Mouse (Mus musculus) small intestine, adult 2 months (tissue): Measurements from ENCODE around the gene Cbfa2t3. TPM values are rescaled to one million over a fixed set of nuclear protein-coding genes. Genes with fewer than 3 reads are reported as not detected.
A peak's percentile ranks its signal among the peaks of the same experiment; 100 is the strongest.

Experiments used
- H3K27ac ChIP-seq: fragments of 200-500 bp; 2 replicates; pipeline ENCODE4 v1.5.1; 2012; ENCODE audit warnings: low read depth, low read length, control low read depth, inconsistent platforms; ENCODE audit not compliant: insufficient read depth
- H3K27me3 ChIP-seq: fragments of 200-500 bp; 2 replicates; pipeline ENCODE4 v1.6.1; 2012; ENCODE audit warnings: mild to moderate bottlenecking, moderate library complexity, low read length, inconsistent platforms; ENCODE audit not compliant: control insufficient read depth, insufficient read depth
- H3K36me3 ChIP-seq: fragments of 200-500 bp; 2 replicates; pipeline ENCODE4 v1.6.1; 2012; ENCODE audit warnings: mild to moderate bottlenecking, low read length, control low read depth, inconsistent platforms; ENCODE audit not compliant: control insufficient read depth, insufficient read depth
- H3K4me1 ChIP-seq: fragments of 200-500 bp; 2 replicates; pipeline ENCODE4 v1.6.1; 2012; ENCODE audit warnings: low read length, inconsistent platforms, mixed read lengths; ENCODE audit not compliant: control insufficient read depth, insufficient read depth, insufficient read length
- H3K4me3 ChIP-seq: fragments of 200-500 bp; 2 replicates; pipeline ENCODE4 v1.5.1; 2012; ENCODE audit warnings: low read depth, mild to moderate bottlenecking, control low read depth, inconsistent platforms, low read length, moderate library complexity
- CTCF ChIP-seq: fragments of 200-500 bp; IDR thresholded peaks from 2 replicates; pipeline ENCODE4 v1.5.1; 2012; ENCODE audit warnings: low read depth, mild to moderate bottlenecking, control low read depth, inconsistent platforms, low read length, moderate library complexity, mixed read lengths; ENCODE audit not compliant: insufficient replicate concordance, insufficient read length; ENCODE audit errors: extremely low read depth
- POLR2A ChIP-seq: fragments of 200-500 bp; IDR thresholded peaks from 2 replicates; pipeline ENCODE4 v1.6.1; 2012; ENCODE audit warnings: low read depth, mild to moderate bottlenecking, control low read depth, inconsistent platforms, low read length, moderate library complexity
- WGBS: fragments of 180-500 bp; shearing (Covaris S2); methylation state at CpG from one replicate; pipeline ENCODE4 v1.1.7; 2018; 5-methylcytosine and 5-hydroxymethylcytosine counted together
- polyA plus RNA-seq: library from polyadenylated mRNA; depleted of rRNA; stranded (reverse); fragments of >200 nt; gene quantifications from 2 replicates; pipeline ENCODE4 v1.2.3, GENCODE M21; 2012

The Cbfa2t3 gene
- polyA plus RNA-seq, 1 experiment, result 14.8 TPM

DNA sequence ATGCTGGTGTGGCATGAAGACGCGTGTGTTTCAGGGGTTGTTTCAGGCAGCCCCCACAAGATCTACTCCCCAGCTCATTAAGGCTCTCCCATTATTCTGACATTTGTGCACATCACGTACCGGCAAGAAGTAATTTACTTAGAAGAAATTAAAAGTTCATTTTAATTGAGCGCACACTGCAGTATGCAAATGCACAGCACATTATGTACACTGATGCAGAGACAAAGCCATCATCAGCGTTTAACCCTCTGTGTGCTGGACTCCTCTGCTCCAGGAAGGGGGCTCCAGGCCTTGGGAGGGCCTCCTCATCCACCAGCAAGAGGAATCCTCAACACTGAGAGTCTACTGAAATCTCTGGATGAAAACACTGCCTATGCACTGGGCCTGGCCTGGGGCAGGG, 39.0 kb upstream of the Cbfa2t3 start:
- peaks cover 3% of the 10 kb centered on the region; the same call in 1 of the 2 replicates for H3K27me3 ChIP-seq
- H3K36me3 ChIP-seq, result no peaks in the 10 kb centered on the region
- no peak for TF ChIP-seq POLR2A
- TF ChIP-seq CTCF, result no peak
- H3K27ac ChIP-seq, result no peak overlapping the region
- peaks cover 6% of the 10 kb centered on the region; the same call in 1 of the 2 replicates for H3K4me1 ChIP-seq
- 90% methylated on average over 6 of the region's 6 CpGs for WGBS
- no peak overlapping the region for H3K4me3 ChIP-seq

DNA sequence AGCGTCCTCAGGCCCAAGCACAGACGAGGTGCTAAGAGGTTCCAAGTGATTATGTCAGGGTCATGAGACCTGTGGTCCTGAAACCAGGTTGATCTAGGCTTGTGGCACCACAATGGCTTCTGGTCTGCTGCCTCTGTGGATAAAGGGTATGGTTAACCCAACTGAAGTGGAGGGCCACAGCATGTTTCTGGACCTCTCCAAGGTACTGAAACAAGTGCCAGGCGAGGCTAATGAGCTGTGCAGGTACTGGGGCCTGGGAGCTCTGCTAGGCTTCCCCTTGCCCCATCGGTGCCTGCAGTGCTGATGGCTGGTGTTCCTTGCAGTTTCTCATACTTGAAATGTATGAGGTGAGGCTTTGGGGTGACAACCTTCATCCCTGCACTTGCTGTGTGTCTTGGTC, 38.2 kb upstream of the Cbfa2t3 start:
- Histone ChIP-seq H3K27me3 (no peaks in the 10 kb centered on the region), H3K4me3 (no peak overlapping the region), H3K27ac (no peak overlapping the region), H3K36me3 (no peaks in the 10 kb centered on the region), H3K4me1 (peaks cover 6% of the 10 kb centered on the region; the same call in 1 of the 2 replicates)
- WGBS, result 66% methylated on average over 4 of the region's 4 CpGs
- no peak for TF ChIP-seq POLR2A
- no peak for TF ChIP-seq CTCF

DNA sequence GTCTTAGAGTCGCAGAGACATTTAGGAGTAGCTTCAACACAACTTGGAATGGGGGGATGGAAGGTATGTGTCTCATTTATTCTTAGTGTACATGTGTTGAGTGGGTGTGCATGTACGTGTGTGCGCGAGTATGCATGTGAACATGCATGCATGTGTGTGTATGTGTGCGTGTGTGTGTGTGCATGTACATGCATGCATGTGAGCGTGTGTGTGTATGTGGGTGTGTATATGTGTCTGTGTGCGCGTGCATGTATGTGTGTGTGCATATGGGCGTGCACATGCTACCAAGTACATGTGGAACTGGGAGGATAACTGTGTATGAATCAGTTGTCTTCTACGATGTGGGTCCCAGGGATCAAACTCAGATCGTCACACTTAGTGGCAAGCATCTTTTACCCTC, 37.7 kb upstream of the Cbfa2t3 start:
- WGBS, result 88% methylated on average over 11 of the region's 11 CpGs
- Histone ChIP-seq H3K27ac (no peak overlapping the region), H3K4me1 (peaks cover 6% of the 10 kb centered on the region; the same call in 1 of the 2 replicates), H3K27me3 (no peaks in the 10 kb centered on the region), H3K4me3 (no peak overlapping the region), H3K36me3 (no peaks in the 10 kb centered on the region)
- TF ChIP-seq POLR2A (no peak), CTCF (no peak)

DNA sequence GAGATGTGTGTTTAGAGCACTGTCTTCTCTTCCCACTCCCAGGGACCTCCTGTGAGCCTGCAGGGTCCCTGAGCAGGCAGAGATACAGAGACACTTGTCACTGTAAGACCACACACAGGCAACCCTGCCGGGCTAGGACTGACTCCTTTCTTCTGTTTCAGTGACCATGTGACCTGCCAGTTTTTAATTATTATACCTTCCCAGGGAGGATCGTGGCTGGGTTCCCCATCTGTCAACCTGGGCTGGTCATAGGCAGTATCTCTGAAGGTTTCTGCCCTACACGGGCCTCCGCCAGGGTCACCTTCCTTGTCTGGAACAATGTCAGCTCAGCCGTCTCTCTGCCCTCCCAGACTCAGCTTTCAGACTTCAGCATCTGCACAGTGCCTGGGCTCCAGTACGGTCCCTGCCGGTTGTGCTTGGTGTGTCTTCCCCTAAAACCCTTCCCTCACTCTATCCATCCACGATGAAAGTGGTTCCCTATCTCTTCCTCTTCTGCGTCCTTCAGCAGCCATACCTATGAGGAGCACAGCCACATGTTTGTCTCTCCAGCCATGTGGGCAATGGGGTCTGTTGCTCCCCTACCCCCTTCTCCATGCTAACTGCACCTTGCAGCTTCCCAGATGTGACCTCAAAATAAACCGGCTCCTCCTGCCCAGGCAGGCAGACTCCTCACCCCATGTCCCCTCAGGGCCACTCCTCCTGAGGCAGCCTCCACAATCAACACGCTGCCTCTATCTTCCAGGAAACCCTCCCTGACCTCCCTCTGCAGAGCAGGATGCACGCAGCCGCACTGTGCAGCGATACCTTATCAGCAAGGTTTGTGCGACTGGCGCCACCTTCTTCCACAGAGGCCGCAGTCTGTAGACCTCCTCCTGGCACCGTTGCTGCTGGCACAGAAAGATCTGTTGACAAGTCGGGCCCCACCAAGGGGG, 36.9 kb upstream of the Cbfa2t3 start:
- H3K36me3 ChIP-seq, result no peaks in the 10 kb centered on the region
- 26% methylated on average over 19 of the region's 19 CpGs for WGBS
- no peak overlapping the region for H3K27ac ChIP-seq
- TF ChIP-seq CTCF, result no peak
- H3K4me1 ChIP-seq, result peaks cover 6% of the 10 kb centered on the region; the same call in 1 of the 2 replicates
- H3K27me3 ChIP-seq, result no peaks in the 10 kb centered on the region
- H3K4me3 ChIP-seq, result no peak overlapping the region

DNA sequence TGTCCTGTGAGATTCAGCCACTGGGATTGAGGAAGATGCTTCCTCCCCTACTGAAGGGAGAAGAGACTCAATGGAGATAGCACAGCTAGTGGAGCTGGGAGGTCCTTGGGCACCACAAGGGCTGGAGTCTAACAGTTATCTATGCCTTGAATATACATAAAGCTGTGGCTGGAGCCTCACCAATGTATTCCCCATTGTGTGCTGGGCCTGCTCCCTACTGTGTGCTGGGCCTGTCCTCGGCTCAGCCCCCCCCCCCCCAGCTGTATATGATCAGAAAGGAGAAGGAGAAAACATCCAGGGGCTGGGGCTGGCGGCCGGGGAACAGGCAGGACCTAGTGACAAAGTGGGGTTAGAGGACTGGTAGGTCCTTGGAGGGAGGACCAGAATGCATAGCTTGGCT, 36.2 kb upstream of the Cbfa2t3 start:
- Histone ChIP-seq H3K4me1 (peaks cover 6% of the 10 kb centered on the region; the same call in 1 of the 2 replicates), H3K4me3 (no peak overlapping the region), H3K36me3 (no peaks in the 10 kb centered on the region), H3K27ac (no peak overlapping the region), H3K27me3 (no peaks in the 10 kb centered on the region)
- 79% methylated on average over 3 of the region's 3 CpGs for WGBS
- no peak for TF ChIP-seq CTCF
- no peak for TF ChIP-seq POLR2A

DNA sequence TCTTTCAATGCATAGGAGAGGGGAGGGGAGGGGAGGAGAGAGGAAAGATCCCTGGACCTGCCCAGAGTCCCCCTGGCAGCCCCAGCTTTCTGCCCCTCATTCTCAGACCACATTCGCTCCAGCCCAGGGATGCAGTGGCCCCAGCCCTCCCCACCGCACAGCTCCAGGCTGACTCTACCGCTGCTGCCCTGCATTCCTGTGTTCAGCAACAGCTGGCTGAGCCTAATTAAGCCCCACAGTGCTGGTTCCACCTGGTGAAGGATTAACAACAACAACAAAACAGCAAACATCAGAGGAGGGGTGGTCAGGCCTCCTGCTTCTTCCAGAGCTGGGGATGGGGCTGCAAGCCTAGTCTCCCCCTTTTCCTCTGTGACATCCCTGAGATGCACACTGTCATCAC, 29.7 kb upstream of the Cbfa2t3 start:
- Histone ChIP-seq H3K27ac (no peak overlapping the region), H3K4me3 (no peak overlapping the region), H3K36me3 (no peaks in the 10 kb centered on the region), H3K27me3 (no peaks in the 10 kb centered on the region), H3K4me1 (peaks cover 9% of the 10 kb centered on the region; the same call in 1 of the 2 replicates)
- 84% methylated on average over 3 of the region's 3 CpGs for WGBS
- TF ChIP-seq CTCF (no peak), POLR2A (no peak)

DNA sequence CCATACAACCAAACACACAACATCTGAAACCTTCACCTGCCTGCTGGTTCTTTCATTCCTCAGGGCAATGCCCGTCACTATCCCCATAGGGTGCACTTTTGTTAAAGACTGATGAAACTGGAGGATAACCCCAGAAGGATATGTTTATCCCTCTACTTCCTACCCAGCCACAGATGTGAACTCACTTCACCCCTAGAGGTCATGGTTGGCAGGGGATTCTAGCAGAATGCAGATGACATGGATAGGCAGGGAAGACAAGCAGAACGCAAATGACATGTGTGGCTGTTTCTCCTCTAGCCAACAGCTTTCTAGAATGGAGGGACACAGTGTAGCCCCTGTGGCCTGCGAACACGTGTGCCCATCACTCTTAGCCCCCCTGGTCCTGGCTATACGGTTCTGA, 28.5 kb upstream of the Cbfa2t3 start:
- Histone ChIP-seq H3K36me3 (no peaks in the 10 kb centered on the region), H3K27ac (peak overlapping the region; percentile 5; the same call in 1 of the 2 replicates), H3K4me3 (no peak overlapping the region), H3K4me1 (peaks cover 9% of the 10 kb centered on the region; the same call in 1 of the 2 replicates), H3K27me3 (no peaks in the 10 kb centered on the region)
- TF ChIP-seq POLR2A, result no peak
- TF ChIP-seq CTCF, result no peak
- 61% methylated on average over 5 of the region's 5 CpGs for WGBS
